9 mouse cellular contexts compared by ENCODE assay signal in genomic region chr10:84401907-84402371, GRCm38 (mm10). TPM values are rescaled to one million over a fixed set of nuclear protein-coding genes. Genes with fewer than 3 reads are reported as not detected.
DNase-seq lines count a peak whose midpoint lies in the region; ATAC-seq and TF ChIP-seq lines count a peak whose summit lies in the region.
"Had no signal": no experiment of that assay in that cellular context is flagged by ENCODE, and none has a peak within 500 bp of the region (broad histone marks: within the 10 kb centered on the region; RNA-seq: fewer than 3 reads in every experiment).

No protein-coding gene starts in this region.

- WGBS in intestine, embryonic 16.5 days = 25% methylated on average over 6 of the region's 7 CpGs

- no peaks in the 10 kb centered on the region for H3K9me3 ChIP-seq in intestine, embryonic 16.5 days (ENCODE audit: control insufficient read depth, low read length)
- H3K9me3 ChIP-seq: limb, embryonic 13.5 days had no signal

- DNase-seq in gastrocnemius, adult 2 months = peak; percentile 24
- no peak for DNase-seq in gastrocnemius, postnatal 14 days
- peak; percentile 58 to 61 for DNase-seq in spleen, postnatal 36 days (ENCODE audit: low spot score in 2 of 2)
- DNase-seq in spleen, postnatal 4 days (ENCODE audit: low spot score in 2 of 2) = no peak
- DNase-seq in frontal cortex, postnatal 36 days (ENCODE audit: low spot score in 2 of 2) = no peak
- DNase-seq in gastrocnemius, postnatal 36 days = no peak

- H3K4me3 ChIP-seq in gastrocnemius, adult 2 months = no peak overlapping the region
- H3K4me3 ChIP-seq in intestine, embryonic 16.5 days (ENCODE audit: low read length) = no peak overlapping the region
- H3K4me3 ChIP-seq: limb, embryonic 13.5 days had no signal

- H3K36me3 ChIP-seq in intestine, embryonic 16.5 days (ENCODE audit: control insufficient read depth, insufficient read depth, low read length) = no peaks in the 10 kb centered on the region

- intact Hi-C loops in gastrocnemius, adult 2 months (cut with DNase I) = no loop called here
- intact Hi-C loops in gastrocnemius, postnatal 14 days (cut with DNase I; ENCODE audit: low total_unique reads) = no loop called here
- intact Hi-C loops in gastrocnemius, postnatal 36 days (cut with DNase I) = no loop called here

- no peaks in the 10 kb centered on the region for H3K27me3 ChIP-seq in intestine, embryonic 16.5 days (replicated peaks; ENCODE audit: control insufficient read depth, insufficient read depth, low read length)
- H3K27me3 ChIP-seq: limb, embryonic 13.5 days had no signal

- H3K27ac ChIP-seq in gastrocnemius, adult 2 months = peak overlapping the region; percentile 46
- H3K27ac ChIP-seq in intestine, embryonic 16.5 days (ENCODE audit: low read length) = no peak overlapping the region
- H3K27ac ChIP-seq: limb, embryonic 13.5 days had no signal

- H3K4me1 ChIP-seq in intestine, embryonic 16.5 days (ENCODE audit: control insufficient read depth, insufficient read depth, low read length) = no peaks in the 10 kb centered on the region

- no peak overlapping the region for H3K9ac ChIP-seq in intestine, embryonic 16.5 days (ENCODE audit: low read depth, low read length)
- H3K9ac ChIP-seq: limb, embryonic 13.5 days had no signal

- no peak overlapping the region for H3K4me2 ChIP-seq in intestine, embryonic 16.5 days (ENCODE audit: low read depth, low read length)
- H3K4me2 ChIP-seq: limb, embryonic 13.5 days had no signal

- ATAC-seq in intestine, embryonic 16.5 days = 0 out of 2 replicates have a peak, but pooled peaks have one; percentile 18
- ATAC-seq in neutrophil, adult 5-6 weeks (ENCODE audit: extremely low read depth, insufficient number of reproducible peaks, low FRiP score, poor library complexity, severe bottlenecking) = peak; percentile 64; the same call in 1 of the 2 replicates

- no peak for TF ChIP-seq CTCF in gastrocnemius, adult 2 months (IDR thresholded peaks at IDR 0.05)

RNA-seq across cellular contexts. Expression of gene Nuak1, which starts 38.5 kb away (rescaled TPM):
- 10 to 100 TPM; 21.4 to 31.0 TPM for total RNA-seq in gastrocnemius, adult 2 months (2021)
- 10 to 100 TPM; 12.1 to 15.0 TPM for total RNA-seq in gastrocnemius, postnatal 14 days (2021)
- 0.59 and 0.66 TPM in 2 replicates for polyA plus RNA-seq in intestine, embryonic 16.5 days (2015; fragmentation: Nextera tagmentation; extraction: Ambion mirVana)
- total RNA-seq in neutrophil, adult 5-6 weeks (2017) = 0.49 and 1.0 TPM in 2 replicates
- 10 to 100 TPM; 13.5 to 18.9 TPM for total RNA-seq in gastrocnemius, postnatal 36 days (2021)

Comparison
In these comparisons a context has a peak if more than half of its experiments do, and no peak if none do; other contexts are left out.
1. DNase-seq: peak in gastrocnemius, adult 2 months (single experiment) and spleen, postnatal 36 days (2 of 2); none in gastrocnemius, postnatal 14 days (single experiment), spleen, postnatal 4 days (0 of 2), frontal cortex, postnatal 36 days (0 of 2) and gastrocnemius, postnatal 36 days (0 of 2).